Mouse (Mus musculus): Measurements from ENCODE around the gene Fat4.

Fat4 gene

GRCm38 (mm10) chr3:38907676-38908425 lies 21.1 kb downstream of the Fat4 start:
- DNase-seq (ENCODE audit: low spot score), result no peak

- no peak for DNase-seq (ENCODE audit: low spot score)
Measured at GRCm38 (mm10) chr3:38908426-38909111, 21.8 kb downstream of the Fat4 start.

- DNase-seq (ENCODE audit: low spot score), result no peak
Measured at GRCm38 (mm10) chr3:38912768-38913487, 26.2 kb downstream of the Fat4 start.

GRCm38 (mm10) chr3:38913488-38914105 lies 26.9 kb downstream of the Fat4 start:
- no peak for DNase-seq (ENCODE audit: low spot score)

- no peak for DNase-seq (ENCODE audit: low spot score)
Measured at GRCm38 (mm10) chr3:38918926-38919325, 32.2 kb downstream of the Fat4 start.

- no peak for DNase-seq (ENCODE audit: low spot score)
Measured at GRCm38 (mm10) chr3:38921031-38921430, 34.3 kb downstream of the Fat4 start.

- no peak for DNase-seq (ENCODE audit: low spot score)
Measured at GRCm38 (mm10) chr3:38923251-38923686, 36.5 kb downstream of the Fat4 start.

GRCm38 (mm10) chr3:38928076-38928686 lies 41.4 kb downstream of the Fat4 start:
- DNase-seq (ENCODE audit: low spot score), result no peak

- no peak for DNase-seq (ENCODE audit: low spot score)
Measured at GRCm38 (mm10) chr3:38928751-38929150, 42.0 kb downstream of the Fat4 start.

GRCm38 (mm10) chr3:38934780-38935179 lies 48.0 kb downstream of the Fat4 start:
- no peak for DNase-seq (ENCODE audit: low spot score)

GRCm38 (mm10) chr3:38936485-38936884 lies 49.7 kb downstream of the Fat4 start:
- DNase-seq (ENCODE audit: low spot score), result no peak

GRCm38 (mm10) chr3:38937159-38937558 lies 50.4 kb downstream of the Fat4 start:
- no peak for DNase-seq (ENCODE audit: low spot score)

GRCm38 (mm10) chr3:38938136-38938535 lies 51.4 kb downstream of the Fat4 start:
- DNase-seq (ENCODE audit: low spot score), result no peak

- peak; percentile 3 for DNase-seq (ENCODE audit: low spot score)
Measured at GRCm38 (mm10) chr3:38939573-38939972, 52.8 kb downstream of the Fat4 start.

GRCm38 (mm10) chr3:38940327-38940726 lies 53.6 kb downstream of the Fat4 start:
- DNase-seq (ENCODE audit: low spot score), result no peak

GRCm38 (mm10) chr3:38945157-38945556 lies 58.4 kb downstream of the Fat4 start:
- DNase-seq (ENCODE audit: low spot score), result no peak

- no peak for DNase-seq (ENCODE audit: low spot score)
Measured at GRCm38 (mm10) chr3:38947706-38948105, 61.0 kb downstream of the Fat4 start.

GRCm38 (mm10) chr3:38952602-38953001 lies 65.9 kb downstream of the Fat4 start:
- DNase-seq (ENCODE audit: low spot score), result no peak

- DNase-seq (ENCODE audit: low spot score), result no peak
Measured at GRCm38 (mm10) chr3:38954196-38954595, 67.5 kb downstream of the Fat4 start.

- no peak for DNase-seq (ENCODE audit: low spot score)
Measured at GRCm38 (mm10) chr3:38956012-38956648, 69.4 kb downstream of the Fat4 start.

GRCm38 (mm10) chr3:38957186-38957585 lies 70.4 kb downstream of the Fat4 start:
- DNase-seq (ENCODE audit: low spot score), result no peak
